Mouse (Mus musculus) ES-Bruce4 (cell line): ENCODE measurements at regions not wholly inside any gene's neighbourhood (a gene's known extent, or its start where the extent isn't known, plus 50 kb on each side); places are given as distances from the start of the nearest gene placed in this dataset.

ENCODE experiments used
- CTCF ChIP-seq: IDR thresholded peaks from one replicate; pipeline ENCODE4 v1.8.1; 2011; ENCODE audit warnings: low read depth, low read length
- POLR2A ChIP-seq: IDR thresholded peaks from one replicate; pipeline ENCODE4 v1.8.1; 2011; ENCODE audit warnings: low read length; ENCODE audit not compliant: insufficient read depth

DNA sequence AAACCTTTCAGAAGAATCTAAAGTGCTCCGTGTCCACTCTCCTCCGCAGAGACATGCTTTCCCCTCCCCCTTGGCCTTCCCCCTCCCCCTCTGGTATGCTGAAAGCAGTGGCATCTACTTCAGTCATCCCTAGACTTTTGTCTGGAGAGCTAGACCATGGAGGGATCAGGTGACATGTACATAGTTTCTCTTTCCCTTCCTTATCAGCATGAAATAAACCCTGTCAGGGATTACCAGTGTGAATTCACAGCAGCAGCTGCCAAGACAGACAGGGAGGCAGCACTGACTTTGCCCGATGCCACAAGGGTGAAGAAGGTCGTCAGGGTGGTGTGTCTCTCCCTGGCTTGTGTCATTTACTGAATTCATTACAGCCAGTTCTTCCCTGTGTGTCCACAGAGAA is 241.9 kb downstream of the Arpp21 start:
- no peak for TF ChIP-seq POLR2A
- no peak for TF ChIP-seq CTCF
